Mouse (Mus musculus) lung, adult 18-20 months (tissue): ENCODE measurements around the gene Prr19.
A peak's percentile ranks its signal among the peaks of the same experiment; 100 is the strongest.
"Not testable (repeated sequence)": the region's sequence is repeated elsewhere in the genome, so short reads cannot be mapped to it uniquely, and the experiment has no call there.

ENCODE experiments used
- DNase-seq, 2 experiments: peaks; one replicate each; pipeline ENCODE4 v3.0.0; 2022; ENCODE audit warnings: mixed read lengths in 2 of 2

The Prr19 gene

DNA sequence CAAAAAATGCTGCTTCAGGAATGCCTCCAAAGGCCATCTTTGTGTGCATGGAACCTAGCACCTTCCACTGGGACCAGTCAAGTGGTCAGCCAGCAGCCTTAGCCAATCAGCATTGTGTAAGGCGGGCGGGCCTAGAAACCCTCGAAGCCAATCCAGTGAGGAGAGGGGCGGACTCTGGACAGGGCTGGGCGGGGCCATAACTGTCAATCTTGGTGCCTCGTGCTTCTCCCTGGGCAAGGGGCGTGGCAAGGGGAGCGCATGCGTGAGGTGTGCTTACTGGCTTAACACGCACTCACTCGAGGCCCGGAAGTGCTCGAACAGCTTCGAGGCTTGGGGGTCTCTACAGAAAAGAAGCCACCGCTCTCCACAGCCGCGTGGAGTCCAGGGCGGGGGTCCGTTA lies at the start of gene Prr19:
Gene Prr19 (plus strand): TSS at position 349 of the 400 bp plus-strand sequence.
- DNase-seq, result no peak

DNA sequence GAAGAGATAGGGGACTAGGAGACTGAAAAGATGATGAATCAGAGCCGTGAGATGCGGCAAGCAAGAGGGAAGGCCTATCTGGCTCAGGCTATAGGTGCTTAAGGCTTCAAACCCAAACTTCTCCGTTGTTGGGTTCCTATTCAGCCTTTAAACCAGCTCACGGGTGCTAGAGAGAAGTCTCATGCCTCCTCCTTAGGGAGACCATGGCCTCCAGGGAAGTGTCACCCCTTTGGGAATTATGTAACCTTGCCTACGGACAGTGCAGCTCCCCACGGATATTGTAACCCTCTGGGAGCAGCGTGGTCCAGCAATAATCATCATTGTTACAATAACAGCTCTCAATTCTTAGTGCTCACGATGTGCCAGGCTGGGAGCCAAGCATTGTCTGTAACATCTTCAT lies 49.4 kb upstream of the Prr19 start:
- DNase-seq, result no peak

DNA sequence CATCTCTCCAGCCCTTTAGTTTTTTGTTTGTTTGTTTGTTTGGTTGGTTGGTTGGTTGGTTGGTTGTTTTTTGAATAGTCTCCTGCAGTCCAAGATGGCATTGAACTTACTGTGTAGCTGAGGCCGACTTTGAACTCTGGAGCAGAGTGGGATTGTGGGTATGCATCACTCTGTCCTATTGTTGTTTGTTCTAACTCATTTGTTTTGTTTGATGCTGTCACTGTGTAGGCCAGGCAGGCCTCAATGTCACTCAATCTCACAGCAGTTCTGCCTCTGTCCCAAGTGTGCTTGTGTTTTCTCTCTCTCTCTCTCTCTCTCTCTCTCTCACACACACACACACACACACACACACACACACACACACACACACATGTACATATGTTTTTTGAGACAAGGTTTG lies 39.3 kb upstream of the Prr19 start:
- DNase-seq, result peak in 1 of 2 experiments; percentile 0

DNA sequence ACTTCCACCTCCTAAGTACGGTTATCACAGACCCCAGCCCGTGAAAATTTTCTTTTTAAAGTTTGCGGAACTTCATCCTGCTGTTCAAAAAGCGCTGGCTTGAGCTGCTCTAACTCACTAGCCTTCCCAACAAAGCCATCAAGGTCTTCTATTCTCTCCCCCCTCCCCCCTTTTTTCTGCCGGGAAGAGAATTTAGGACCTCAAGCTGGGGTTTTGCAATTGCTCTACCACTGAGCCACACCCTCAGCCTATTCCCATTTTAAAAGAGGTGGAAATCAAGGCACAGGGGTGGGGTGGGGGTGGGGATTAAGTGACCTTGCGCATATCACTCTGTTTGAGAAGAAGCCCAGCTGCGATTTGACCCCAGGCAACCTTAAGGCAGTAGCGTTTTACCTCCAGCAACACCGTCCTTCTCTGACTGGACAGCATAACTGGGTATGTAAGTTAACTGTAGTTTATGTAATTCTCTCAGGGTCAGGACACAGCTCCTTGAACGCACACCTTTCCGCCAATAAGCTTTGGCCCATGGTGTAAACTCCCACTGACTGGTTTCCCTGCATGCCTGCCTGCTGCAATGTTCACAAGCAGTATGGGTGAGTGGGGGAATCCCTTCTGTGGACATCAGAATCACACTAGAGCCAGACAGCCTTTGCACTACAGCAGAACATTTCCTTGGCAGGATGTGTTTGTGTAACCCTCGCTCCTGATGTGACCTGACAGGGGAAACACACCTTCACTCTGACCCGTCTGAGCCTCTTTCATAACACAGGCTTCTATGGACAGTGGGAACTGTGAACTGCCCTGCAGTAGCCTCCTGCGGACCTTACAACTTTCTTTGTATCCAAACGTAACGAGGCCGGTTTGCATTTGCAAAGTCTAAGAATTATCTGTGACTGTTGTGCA lies 37.0 kb upstream of the Prr19 start:
- DNase-seq, result peak in 1 of 2 experiments; percentile 0

DNA sequence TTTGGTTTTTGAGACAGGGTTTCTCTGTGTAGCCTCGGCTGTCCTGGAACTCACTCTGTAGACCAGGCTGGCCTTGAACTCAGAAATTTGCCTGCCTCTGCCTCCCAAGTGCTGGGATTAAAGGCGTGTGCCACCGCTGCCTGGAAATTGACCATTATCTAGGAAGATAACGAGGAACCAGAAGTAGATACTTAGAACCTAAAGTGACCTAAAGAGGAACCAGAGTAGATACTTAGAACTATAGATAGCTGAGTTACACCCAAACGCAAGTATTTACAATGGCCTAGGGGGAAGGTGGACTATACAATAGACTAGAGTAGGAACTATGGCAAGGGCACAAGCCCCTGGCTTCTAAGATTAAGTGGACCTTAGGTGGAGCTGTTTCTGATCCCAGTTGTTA lies 35.5 kb upstream of the Prr19 start:
- not testable (repeated sequence) for DNase-seq

DNA sequence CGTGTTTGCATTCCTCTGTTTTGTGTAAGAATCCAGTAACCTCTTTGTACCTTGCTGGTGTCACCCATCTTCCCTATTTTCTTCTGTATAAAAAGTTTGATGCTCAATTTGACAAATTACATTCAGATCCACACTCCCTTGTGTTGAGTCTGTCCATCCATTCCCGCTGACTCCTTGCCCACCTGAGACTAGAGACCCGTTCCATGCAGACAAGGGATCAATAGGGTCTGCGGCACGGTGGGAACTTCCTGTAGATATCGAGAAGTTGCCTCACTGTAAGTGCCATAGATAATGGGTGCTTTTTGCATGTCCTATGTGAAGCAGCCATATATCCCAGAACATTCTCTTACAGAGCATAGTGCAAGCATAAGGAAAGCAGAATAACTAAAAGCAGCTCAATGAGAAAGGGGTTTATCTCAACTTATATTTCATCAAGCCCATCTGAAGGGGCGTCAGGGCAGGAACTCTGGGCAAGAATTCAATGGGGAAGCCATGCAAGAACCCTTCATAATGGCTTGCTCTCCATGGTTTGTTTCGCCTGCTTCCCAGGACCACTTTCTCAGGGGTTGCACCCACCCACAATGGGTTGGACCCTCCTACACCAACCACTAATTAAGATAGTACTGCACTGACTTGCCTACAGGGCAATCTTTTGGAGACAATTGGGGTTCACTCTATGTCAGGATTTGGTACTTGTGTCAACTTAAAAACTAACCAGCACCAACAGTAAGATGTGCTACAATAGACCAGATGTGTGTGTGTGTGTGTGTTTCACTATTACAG lies 34.8 kb upstream of the Prr19 start:
- no peak for DNase-seq

DNA sequence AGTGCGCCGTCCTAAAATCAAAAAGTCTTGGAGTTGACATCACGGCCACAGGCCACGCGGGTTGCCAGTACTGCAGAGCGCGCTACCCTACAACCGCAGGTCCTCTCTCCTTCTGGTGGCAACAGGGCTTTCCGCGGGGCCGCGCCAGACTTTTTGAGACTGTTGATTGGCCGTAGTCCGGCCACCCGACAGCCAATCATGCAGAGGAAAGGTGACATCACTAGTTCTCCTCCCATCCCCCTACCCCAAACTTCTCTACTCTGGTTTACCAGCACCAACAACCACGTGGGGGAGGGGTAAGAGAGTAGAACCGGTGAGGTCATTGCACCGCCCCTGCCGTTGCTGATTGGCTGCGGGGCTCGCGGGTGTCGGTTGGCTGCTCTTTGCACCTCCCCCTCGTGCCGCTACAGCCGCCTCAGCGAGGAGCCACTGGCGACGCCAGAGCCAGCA lies 33.9 kb upstream of the Prr19 start, which contains the start of gene Cic:
Gene Cic (plus strand): TSS at position 404 of the 450 bp plus-strand sequence.
- DNase-seq, result peak; percentile 99 to 100

DNA sequence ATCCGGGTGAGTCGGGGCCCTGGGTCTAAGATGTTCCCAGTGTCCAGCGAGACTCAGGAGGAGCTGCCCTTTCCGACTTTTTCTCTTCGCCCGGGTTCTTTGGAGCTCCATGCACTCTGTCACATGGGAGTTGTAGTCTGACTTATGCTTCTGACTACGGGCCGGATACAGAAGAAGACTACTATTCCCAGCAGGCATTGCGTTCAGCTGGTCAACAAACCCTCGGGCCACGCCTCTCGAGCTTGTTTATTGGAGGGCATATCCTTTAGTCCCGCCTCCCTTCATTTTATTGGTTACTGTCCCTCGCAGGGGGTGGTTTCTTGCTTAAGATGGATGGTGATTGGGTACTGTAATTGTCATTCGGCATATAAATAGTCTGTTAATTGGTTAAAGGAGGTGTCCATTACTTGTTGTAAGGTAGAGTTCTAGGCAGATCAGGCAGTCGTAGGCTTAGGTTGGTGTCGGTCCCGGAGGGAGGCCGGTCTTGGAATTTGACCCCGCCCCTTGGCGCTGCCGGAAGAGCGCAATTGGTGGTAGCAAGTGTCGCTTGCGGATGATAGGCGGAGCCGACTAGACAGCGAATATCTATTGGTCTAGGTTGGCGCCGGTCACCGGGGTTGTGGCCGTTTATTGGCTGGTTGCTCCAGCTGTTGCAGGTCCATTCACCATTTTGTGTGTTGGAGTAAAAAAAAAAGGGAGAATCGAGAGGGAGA lies 33.3 kb upstream of the Prr19 start:
- peak; percentile 100 for DNase-seq

DNA sequence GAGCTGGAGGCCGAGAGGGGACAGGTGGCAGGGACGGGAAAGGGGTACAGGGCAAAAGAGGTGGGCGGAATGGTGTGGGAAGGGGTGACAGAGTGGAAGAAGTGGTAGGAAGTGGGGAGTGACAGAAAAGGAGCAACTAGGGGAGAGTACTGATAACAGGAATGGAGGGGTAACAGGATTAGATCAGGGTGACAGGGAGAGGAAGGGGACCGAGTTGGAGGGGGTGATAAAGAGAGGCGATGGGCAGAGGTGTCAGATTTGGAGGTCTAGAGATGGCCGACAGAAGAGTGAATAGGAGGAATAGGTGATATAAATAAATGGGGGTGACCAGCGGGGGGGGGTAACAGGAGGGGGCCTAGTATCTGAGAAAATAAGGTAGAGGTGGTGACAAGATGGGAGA lies 32.6 kb upstream of the Prr19 start:
- DNase-seq, result no peak

DNA sequence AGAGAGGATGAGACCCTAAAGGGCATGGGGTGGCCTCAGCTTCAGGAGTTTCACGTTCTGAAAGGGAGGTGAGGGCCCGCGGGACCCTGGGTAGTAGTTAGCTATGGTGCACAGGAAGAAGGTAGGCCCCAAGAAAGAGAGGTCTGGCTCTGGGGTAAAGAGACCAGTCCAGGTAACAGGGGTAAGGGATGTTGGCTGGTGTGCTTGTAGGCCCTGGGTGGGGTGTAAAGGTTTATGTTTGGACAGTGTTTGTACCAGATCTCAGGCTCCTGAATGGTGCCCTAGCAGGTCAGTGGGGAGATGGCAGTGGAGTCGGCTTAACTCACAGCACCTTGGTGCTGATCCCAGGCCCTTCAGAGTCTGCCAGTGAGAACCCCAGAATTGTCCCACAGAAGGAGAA lies 32.2 kb upstream of the Prr19 start:
- no peak for DNase-seq

DNA sequence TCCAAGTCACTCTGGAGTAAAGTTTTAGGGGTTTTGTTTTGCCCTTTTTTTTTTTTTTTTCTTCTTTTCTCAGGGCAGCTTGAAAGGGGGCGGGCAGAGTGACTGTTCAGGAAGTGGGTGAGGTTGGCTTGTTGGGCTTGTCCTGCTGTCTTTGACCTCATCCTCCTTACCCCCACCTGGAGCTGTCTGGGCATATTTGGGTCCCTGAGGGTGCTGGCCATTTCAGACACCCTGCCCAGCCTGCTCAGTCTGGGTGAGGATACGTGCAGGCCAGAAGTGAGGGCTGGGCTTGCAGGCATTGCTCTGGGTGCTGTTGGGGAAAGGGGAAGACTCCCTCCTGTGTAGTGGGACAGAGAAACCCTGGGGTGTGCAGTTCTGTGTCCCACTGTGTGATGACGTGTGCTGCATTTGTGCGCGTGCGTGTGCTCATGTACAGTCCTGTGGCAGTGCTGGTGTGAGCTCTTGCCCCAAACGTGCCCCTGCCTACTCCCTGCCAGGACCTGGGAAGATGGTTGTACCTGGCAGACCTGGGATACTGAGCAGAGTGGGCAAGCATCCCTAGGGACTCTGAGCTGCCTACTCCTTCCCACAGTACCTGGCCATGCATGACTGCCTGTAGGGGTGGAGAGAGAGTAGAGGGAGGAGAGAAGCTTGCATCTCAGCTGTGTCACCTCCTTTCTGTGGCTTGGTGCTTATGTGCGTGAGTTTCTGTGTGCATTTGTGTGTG lies 31.5 kb upstream of the Prr19 start:
- no peak for DNase-seq

DNA sequence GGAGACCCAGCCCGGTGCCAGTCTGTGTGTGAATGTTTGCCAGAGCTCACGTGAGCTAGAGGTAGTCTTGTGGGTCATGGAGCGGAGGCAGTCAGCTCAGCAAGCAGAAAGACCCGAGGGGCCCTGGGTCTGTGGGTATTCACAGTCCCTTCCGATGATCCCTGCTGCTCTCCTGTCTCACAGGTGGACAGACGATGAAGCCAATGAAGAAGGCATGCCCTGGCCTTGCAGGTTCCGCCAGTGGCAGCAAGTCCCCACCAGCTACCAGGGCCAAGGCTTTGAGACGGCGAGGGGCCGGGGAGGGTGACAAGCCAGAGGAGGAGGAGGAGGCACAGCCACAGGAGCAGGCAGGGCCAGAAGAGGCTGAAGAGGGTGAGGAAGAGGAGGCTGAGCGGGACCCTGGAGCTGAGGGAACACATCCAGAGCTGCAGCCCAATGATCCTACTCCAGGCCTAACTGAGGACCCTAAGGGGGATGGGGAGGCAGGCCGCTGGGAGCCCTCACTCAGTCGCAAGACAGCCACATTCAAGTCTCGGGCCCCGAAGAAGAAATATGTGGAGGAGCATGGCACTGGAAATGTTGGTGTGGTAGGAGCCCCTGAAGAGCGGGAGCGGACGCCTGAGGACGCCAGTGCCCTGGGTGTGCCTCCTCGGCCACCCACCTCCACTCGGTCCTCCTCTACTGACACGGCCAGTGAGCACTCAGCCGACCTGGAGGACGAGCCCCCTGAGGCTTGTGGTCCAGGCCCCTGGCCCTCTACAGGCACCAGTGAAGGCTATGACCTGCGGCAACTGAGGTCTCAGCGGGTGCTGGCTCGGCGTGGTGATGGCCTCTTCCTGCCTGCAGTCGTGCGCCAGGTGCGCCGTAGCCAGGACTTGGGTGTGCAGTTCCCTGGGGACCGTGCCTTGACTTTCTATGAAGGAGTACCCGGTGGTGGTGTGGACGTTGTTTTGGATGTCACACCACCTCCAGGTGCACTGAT lies 30.3 kb upstream of the Prr19 start:
- DNase-seq, result no peak

DNA sequence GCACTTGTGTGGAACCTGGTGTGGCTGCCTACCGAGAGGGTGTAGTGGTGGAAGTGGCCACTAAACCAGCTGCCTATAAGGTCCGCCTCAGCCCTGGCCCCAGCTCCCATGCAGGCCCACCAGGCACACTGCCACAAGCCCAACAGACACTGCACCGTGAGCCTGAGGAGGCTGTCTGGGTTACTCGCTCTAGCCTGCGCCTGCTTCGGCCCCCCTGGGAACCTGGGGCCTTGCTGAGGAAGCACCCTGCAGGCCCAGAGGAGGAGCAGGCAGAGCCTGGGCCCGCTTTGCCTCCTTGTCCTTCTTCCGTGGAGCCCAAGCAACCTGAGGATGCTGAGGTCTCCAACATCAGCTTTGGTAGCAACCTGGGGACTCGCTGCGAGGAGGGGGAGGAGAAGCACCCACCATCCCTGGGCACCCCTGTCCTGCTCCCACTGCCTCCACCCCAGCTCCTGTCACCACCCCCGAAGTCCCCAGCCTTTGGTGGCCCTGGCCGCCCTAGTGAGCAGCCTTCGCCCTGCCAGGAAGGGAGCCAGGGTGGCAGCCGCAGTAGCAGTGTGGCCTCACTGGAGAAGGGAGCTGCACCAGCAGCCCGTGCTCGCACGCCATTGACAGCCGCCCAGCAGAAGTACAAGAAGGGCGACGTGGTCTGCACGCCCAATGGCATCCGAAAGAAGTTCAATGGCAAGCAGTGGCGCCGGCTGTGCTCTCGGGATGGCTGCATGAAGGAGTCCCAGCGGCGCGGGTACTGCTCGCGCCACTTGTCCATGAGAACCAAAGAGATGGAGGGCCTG lies 29.4 kb upstream of the Prr19 start:
- no peak for DNase-seq

DNA sequence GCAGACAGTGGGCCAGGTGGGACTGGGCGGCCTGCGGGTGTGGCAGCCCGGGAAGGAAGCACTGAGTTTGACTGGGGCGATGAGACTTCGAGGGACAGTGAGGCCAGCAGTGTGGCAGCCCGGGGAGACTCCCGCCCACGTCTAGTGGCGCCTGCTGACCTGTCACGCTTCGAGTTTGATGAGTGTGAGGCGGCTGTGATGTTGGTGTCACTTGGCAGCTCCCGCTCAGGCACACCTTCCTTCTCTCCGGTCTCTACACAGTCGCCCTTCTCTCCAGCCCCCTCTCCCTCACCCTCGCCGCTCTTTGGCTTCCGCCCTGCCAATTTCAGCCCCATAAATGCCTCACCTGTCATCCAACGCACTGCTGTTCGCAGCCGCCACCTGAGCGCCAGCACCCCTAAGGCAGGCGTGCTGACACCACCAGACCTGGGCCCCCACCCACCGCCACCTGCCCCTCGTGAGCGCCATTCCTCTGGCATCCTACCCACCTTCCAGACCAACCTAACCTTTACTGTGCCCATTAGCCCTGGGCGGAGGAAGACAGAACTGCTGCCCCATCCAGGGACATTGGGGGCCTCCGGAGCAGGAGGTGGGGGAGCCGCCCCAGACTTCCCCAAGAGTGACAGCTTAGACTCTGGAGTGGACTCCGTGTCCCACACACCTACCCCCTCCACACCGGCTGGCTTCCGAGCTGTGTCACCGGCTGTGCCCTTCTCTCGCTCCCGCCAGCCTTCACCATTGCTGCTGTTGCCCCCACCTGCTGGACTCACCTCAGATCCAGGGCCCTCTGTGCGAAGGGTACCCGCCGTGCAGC lies 28.6 kb upstream of the Prr19 start:
- no peak for DNase-seq

DNA sequence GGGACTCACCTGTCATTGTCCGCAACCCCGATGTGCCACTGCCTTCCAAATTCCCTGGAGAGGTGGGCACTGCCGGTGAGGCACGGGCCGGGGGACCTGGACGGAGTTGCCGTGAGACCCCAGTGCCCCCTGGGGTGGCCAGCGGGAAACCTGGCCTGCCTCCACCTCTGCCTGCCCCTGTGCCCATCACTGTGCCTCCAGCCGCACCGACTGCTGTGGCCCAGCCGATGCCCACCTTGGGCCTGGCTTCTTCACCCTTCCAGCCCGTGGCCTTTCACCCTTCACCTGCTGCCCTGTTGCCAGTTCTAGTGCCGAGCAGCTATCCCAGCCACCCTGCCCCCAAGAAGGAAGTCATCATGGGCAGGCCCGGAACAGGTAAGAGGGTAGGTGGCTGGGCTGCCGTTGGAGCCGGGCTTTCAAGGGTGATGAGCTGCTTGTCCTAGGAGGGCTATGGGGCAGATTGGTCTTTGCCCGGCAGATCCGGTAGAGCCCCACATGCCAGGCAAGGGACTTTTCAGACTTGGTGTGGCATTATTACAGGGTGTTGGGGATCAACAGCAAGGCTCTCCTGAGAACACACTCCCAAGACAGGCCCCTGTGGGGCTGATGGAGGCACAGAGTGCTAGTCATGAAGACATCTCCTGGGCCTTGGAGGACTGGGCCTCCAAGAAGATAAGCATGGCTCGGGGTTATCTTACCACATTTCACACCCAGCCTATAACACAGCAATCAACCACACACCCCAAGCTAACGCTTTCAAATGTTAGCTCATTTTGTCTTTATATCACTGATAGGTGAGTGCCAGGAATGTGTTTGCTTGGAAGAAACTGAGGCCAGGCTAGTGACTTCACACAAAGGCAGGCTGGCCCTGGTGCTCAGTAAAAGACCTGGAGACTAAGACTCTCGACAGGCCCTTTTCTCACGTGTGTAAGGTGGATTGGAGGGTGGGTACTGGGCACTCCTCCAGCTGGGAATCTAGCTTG lies 27.7 kb upstream of the Prr19 start:
- DNase-seq, result no peak

DNA sequence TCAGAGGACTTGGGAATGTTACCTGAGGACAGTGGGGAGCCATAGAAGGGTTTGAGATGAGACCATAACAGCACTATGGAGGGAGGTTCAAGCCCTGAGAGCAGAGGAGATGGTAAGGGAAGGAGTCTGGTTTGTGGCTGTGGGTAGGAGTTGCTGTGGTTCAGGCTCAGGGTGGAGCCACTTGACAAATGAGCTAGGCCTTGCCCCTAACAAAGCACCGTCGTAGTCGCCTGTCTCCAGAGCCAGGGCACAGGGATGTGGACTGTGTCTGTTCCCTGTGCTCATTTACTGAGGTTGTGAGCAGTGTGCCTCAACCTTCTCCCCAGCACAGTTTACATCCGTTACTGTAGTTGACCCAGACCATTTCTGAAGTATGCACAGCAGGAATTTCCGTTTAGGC lies 26.6 kb upstream of the Prr19 start:
- DNase-seq, result no peak

DNA sequence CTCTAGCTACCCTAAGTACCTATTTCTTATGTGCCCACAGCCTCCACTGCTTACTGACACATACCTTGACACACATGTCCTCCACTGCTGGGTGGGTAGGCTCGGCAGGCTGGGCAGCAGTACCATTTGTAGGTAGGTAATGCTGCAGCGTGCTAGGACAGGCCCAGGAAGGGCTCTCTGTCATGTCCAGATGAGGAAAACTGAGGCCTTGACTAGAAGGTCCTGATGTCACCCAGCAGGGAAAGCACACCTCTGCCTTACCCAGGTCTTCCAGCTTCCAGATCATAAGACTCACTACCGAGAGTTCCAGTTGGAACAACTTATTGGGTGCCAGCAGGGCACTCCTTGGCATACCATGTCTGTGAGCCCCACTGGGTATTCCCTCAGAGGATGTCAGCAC lies 26.2 kb upstream of the Prr19 start:
- DNase-seq, result no peak
